Mouse (Mus musculus) lung, postnatal 0 days (tissue): ENCODE data around the gene Slc15a2.

Experiments used
- CTCF ChIP-seq: IDR thresholded peaks from 2 replicates; pipeline ENCODE4 v1.5.1; 2016; ENCODE audit warnings: antibody characterized with exemption, mild to moderate bottlenecking
- EP300 ChIP-seq: IDR thresholded peaks from 2 replicates; pipeline ENCODE4 v1.6.1; 2016; ENCODE audit warnings: antibody characterized with exemption, mild to moderate bottlenecking, control low read depth

- TF ChIP-seq CTCF (no peak), EP300 (no peak)
Observed at GRCm38 (mm10) chr16:36747767-36748166, 37.0 kb downstream of the Slc15a2 start.
